Mouse (Mus musculus) large intestine, adult 2 months (tissue): Measurements from ENCODE around the gene Arhgap44. TPM values are rescaled to one million over a fixed set of nuclear protein-coding genes. Genes with fewer than 3 reads are reported as not detected.
A peak's percentile ranks its signal among the peaks of the same experiment; 100 is the strongest.

Experiments
- DNase-seq: peaks from one replicate; pipeline ENCODE4 v3.0.0-alpha.2; 2012; ENCODE audit warnings: low read depth, low spot score
- WGBS: fragments of 180-500 bp; shearing (Covaris S2); methylation state at CpG from one replicate; pipeline ENCODE4 v1.1.7; 2018; 5-methylcytosine and 5-hydroxymethylcytosine counted together
- polyA plus RNA-seq: library from polyadenylated mRNA; depleted of rRNA; stranded (reverse); fragments of >200 nt; gene quantifications from 2 replicates; pipeline ENCODE4 v1.2.3, GENCODE M21; 2012

Gene Arhgap44
- polyA plus RNA-seq, 1 experiment, result 1.6 TPM

GRCm38 (mm10) chr11:65030201-65030600 is 132.6 kb downstream of the Arhgap44 start:
- whole genome bisulfite sequencing, result 38% methylated on average over 1 of the region's 1 CpGs

GRCm38 (mm10) chr11:65028049-65028448 is 134.7 kb downstream of the Arhgap44 start:
- DNase-seq, result no peak
- 58% methylated on average over 5 of the region's 5 CpGs for WGBS

More at GRCm38 (mm10) chr11:65030201-65030600, 132.6 kb downstream of the Arhgap44 start:
- DNase-seq, result no peak

GRCm38 (mm10) chr11:65022771-65023170 is 140.0 kb downstream of the Arhgap44 start:
- WGBS, result 89% methylated on average over 11 of the region's 11 CpGs
- no peak for DNase-seq

DNA sequence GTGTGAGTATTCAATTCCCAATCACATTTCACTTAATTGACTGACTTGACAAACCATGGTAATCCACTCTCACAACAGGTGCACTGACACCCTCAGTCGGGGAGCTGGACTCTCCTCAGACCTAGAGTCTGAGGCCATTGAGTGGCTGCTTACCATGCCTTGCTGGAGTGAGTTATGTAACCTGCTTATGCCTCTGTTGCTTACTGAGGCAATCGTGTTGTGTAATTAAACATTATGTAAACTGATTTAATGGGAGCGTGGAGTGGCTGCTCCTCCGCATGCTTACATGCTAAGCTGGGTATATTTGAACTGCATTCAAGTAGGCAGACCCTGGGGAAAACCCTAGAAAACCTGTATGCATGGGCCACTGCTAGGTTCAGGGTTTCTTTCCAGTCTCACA is 142.0 kb downstream of the Arhgap44 start:
- WGBS, result 77% methylated on average over 4 of the region's 4 CpGs
- DNase-seq, result no peak

- peak; percentile 36 for DNase-seq
- 59% methylated on average over 1 of the region's 1 CpGs for WGBS
These were observed 146.0 kb downstream of the Arhgap44 start for GRCm38 (mm10) chr11:65016754-65017153.

- DNase-seq, result no peak
- 79% methylated on average over 6 of the region's 6 CpGs for WGBS
These were observed 148.9 kb downstream of the Arhgap44 start for GRCm38 (mm10) chr11:65013906-65014305.

GRCm38 (mm10) chr11:65006047-65006446 is 156.7 kb downstream of the Arhgap44 start:
- 90% methylated on average over 4 of the region's 4 CpGs for WGBS
- DNase-seq, result no peak

DNA sequence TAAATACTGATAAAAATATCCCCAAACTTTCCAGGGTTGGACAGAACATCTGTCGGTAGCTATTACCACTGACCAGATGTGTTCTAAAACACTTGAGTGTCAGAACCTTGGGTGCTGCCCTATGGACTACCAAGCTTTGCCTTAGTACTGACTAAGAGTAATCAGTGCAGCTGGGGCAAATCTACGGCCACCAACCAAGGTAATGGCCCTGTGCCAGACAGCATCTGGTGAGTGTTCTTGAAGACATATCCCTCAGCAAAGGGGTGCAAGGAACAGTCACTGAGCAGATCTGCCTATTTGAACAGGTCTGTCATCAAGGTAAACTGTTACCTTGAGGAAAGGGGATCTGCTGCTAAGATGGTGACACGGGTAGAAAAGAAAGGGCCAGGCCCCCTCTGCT is 157.9 kb downstream of the Arhgap44 start:
- WGBS, result 67% methylated on average over 3 of the region's 3 CpGs
- DNase-seq, result no peak

DNA sequence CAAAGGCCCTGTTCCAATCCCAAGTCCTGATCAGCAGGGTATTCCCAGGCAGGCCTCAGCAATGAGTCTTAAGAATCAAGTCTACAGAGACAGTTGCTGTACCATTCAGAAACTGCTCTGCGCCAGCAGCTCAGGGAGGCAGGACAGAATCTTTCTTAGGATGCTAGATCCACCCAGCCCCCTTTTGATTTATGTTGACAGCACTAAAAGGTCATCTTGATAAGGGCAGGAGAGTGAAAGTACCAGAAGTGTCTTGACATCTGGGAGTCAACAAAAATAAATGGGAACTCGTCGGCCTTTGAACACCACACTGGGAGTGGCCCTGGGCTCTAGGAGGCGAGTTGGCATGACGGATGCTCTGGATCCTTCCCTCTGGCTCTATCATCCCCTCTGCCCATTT is 159.2 kb downstream of the Arhgap44 start:
- no peak for DNase-seq
- 50% methylated on average over 5 of the region's 5 CpGs for WGBS

DNA sequence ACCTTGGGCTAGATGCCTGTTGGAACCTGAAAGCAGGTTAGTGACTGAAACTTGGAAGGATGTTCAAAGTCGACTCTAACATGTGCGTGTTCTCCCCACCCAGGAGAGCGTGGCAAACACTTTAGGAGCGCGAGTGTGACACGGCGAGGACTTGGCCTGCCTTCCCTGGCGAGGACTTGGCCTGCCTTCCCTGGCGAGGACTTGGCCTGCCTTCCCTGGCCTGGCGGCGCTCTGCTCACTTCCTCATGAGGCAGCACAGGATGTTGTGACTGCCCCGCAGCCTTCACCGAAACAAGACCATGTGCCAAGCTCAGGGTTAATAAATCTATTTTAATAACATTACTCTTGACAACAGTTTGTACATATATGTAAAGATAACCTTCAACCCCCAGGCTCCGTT is 161.0 kb downstream of the Arhgap44 start:
- WGBS, result 79% methylated on average over 14 of the region's 14 CpGs

GRCm38 (mm10) chr11:64999685-65000084 is 163.1 kb downstream of the Arhgap44 start:
- no peak for DNase-seq
- WGBS, result 84% methylated on average over 5 of the region's 5 CpGs

More for the DNA sequence above, 161.0 kb downstream of the Arhgap44 start:
- no peak for DNase-seq

DNA sequence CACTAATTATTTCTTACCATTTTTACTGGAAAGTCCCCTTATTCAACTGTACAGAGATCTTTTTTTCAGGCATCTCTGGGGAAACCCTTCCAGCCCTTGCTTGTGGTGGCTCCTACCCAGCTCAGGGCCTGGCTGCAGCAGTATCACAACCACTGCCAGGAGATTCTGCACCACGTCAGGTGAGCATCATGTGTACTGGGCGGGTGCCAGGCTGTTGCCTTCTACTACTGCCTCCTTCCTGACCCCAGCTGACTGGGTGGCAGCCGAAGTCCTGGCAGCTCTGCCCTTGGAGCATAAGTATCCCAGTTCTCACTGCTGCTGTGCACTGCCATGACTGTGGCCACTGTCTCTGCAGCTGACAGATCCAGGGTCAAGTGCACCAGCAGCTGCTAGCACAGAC is 164.3 kb downstream of the Arhgap44 start:
- 82% methylated on average over 3 of the region's 3 CpGs for WGBS
- no peak for DNase-seq

- 95% methylated on average over 2 of the region's 2 CpGs for WGBS
- DNase-seq, result no peak
These were observed 174.2 kb downstream of the Arhgap44 start for GRCm38 (mm10) chr11:64988556-64988955.

GRCm38 (mm10) chr11:64979489-64979845 is 183.3 kb downstream of the Arhgap44 start:
- DNase-seq, result no peak
- 8% methylated on average over 9 of the region's 9 CpGs for WGBS

DNA sequence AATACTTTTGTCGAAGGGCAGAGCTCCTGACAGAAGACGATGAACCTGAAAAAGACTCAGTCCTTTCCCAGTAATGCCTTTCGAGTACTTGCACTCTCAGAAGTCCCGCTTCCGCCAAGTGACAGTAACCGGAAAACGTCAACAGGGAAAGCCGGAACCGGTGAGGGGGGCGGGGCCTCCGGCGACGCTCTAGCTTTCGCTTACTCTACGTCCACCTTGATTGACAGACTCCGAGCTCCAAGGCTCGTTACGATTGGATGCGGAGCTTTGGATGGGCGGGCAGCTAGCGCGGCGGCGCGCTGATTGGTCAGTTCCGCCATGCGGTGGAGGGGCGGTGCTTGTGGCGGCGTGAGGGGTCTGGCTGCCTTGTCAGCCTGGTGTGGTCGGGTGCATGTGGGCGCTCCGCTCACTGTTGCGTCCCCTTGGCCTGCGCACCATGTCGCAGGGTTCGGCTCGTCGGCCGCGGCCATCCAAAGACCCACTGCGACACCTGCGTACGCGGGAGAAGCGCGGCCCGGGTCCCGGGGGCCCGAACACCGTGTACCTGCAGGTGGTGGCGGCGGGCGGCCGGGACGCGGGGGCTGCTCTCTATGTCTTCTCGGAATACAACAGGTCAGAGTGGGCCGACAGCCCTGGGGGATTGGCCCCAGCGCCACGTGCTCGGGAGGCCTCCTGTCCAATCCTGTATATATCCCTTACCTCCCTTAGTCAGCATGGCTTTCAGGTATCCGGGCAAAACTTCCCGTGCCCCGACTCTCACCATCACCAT is 183.9 kb downstream of the Arhgap44 start, which contains the start of gene Elac2:
Gene Elac2, plus strand, starts transcription at position 319 of the 769 bp plus-strand sequence.
- peak; percentile 91 for DNase-seq
- WGBS, result under 1% methylated on average over 65 of the region's 65 CpGs

DNA sequence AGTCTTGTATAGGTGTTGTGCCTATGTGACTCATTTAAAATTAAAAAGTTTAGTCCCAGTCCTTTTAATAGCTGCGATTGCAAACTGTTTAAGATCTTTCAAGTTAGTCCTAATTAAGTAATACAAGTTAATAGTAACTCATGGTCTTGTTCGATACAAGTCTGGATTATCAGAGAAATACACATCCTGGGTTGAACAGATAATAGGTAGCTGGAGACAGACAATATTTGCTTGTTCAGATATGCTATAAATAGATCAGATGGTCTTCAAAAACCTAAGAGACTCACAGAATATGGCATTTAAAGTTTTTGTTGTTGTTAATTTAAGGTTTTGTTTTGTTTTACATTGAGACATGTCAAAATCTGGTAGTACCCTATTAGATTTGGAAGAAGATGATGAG is 190.3 kb downstream of the Arhgap44 start:
- DNase-seq, result no peak
- 81% methylated on average over 2 of the region's 2 CpGs for WGBS

DNA sequence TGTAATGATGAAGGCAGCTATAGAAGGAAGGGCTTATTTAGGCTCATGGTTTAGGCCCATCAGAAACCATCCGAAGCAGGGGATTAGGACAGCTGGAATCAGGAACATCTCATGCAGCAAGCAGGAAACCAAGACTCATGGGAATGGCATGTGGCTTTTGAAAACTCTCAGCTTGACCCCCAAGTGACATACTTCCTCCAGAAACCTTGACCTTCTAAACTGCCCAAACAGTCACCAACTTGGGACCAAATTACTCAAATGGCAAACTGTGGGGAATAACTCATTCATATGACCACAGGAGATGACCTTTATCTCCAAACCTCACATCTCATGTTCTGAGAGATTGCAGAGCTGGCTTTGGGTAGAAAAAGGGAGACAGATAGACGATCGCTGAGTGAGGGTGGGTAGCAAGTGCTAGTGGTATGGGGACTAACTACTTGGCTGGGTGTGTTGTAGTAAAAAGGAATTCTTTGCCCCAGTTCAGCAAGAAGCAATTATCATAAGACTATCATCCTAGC is 191.2 kb downstream of the Arhgap44 start:
- WGBS, result 72% methylated on average over 3 of the region's 3 CpGs

DNA sequence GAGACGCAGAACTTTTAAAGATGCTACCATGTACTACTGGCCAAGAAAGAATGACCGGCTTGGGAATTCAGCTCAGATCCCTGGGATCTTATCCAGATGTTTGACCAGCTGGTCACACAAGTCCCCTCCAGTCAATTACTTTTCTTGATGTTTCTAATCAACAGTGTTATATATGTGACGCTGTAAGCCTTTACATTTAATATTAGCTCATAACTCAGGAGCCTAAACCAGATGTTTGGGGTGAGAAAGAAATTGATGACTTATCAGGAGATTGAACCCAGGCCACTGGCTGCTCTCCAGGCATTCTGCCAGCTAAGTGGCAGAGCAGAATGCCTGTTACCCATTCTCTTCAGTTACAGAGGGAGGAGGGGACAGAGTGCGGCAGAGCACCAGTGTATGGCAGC is 193.8 kb downstream of the Arhgap44 start:
- WGBS, result 60% methylated on average over 4 of the region's 4 CpGs
- no peak for DNase-seq

More for the DNA sequence above, 191.2 kb downstream of the Arhgap44 start:
- DNase-seq, result no peak

DNA sequence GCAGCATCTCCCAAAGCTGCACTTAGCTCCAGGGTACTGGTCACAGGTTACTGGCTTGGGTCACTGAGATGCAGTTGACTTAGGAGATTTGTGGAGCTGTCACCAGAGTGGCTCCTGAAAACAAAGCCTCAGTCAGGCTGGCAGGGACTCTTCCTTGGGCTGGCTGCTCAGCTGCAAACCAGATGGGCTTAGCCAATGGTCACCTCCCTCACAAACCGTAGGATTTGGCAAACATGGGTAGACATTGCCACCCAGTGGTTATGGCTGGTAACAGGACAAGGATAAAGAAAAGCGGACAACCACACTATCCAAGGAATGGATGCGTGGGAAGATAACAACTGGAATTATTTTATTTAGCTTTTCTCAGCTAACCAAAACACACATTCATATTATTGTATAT is 194.3 kb downstream of the Arhgap44 start:
- DNase-seq, result no peak
- WGBS, result 6% methylated on average over 3 of the region's 3 CpGs

DNA sequence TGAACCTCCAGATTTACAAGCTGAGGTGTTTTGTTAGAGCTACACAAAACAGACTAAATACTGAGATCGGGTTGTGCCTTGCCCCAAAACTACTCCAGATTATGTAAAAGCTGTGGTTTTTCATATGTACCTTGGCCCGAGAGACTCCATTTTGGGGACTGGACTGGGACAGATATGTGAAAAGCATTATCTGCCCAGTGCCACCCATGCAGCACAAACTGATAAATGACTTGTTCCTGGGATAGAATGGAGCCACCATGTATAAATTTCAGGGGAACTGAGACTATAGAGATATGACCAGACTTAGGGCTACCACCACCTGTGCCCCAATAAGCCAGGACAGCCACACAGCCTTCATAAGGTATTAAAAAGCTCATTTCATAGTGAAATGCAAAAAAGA is 200.1 kb downstream of the Arhgap44 start:
- 76% methylated on average over 2 of the region's 2 CpGs for WGBS
- DNase-seq, result no peak

DNA sequence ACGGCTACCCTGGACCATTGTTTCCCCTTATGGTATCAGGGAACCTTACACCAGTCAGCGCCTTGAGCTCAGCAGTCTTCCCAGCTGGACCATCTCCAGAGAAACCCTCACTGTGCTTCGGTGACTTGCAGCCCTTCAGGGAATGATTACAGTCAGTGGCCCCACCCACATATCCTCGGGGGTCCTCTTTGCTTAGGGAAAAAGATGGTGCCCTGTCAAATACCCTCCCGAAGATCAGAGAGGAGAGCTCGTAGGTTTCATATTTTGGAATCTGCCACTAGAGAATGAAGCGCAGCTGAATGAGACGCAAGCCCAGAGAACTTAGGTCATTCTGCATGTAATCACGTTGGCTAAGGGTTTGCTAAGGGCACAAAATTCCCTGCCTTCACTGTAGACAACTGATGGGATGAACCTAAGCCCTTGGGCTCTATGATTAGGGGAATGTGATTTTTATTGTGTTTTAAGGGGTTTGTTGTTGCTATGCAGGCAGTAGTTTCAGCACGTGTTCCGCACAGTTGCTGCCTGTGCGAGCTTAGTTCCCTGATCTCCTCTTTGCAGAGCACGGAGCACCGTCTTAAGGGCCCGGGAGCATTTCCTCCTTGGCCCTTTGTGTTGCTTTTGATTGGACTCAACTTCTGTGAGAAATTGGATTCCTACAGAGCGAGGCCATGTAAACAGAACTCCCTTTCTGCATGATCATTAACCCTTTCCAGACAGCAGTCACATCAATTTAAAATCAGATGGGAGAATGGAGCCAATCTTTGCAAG is 205.6 kb downstream of the Arhgap44 start:
- DNase-seq, result no peak
- WGBS, result 12% methylated on average over 16 of the region's 16 CpGs
